Mouse (Mus musculus): ENCODE results near the gene Hpse2.

- TF ChIP-seq POLR2A (IDR thresholded peaks at IDR 0.05; ENCODE audit: insufficient read length, low read depth), result no peak
- TF ChIP-seq TCF12 (IDR thresholded peaks at IDR 0.05; ENCODE audit: insufficient read depth, poor library complexity, severe bottlenecking), result no peak
- no peak for TF ChIP-seq TCF3 (IDR thresholded peaks at IDR 0.05; ENCODE audit: insufficient read length, low read depth)
- TF ChIP-seq MYOG (IDR thresholded peaks at IDR 0.05; ENCODE audit: control insufficient read depth in 1 of 3, insufficient read depth in 1 of 3, insufficient read length in 2 of 3, low read depth in 2 of 3), result no peak
- no peak for TF ChIP-seq USF1 (IDR thresholded peaks at IDR 0.05; ENCODE audit: low read depth)
- TF ChIP-seq POLR2AphosphoS2 (IDR thresholded peaks at IDR 0.05; ENCODE audit: insufficient read length, low read depth), result no peak
- no peak for TF ChIP-seq MAX (IDR thresholded peaks at IDR 0.05; ENCODE audit: low read depth)
- no peak for TF ChIP-seq E2F4 (IDR thresholded peaks at IDR 0.05; ENCODE audit: insufficient read depth)
- TF ChIP-seq CEBPB (IDR thresholded peaks at IDR 0.05; ENCODE audit: insufficient read depth, poor library complexity, severe bottlenecking), result no peak
- TF ChIP-seq MYOD1 (IDR thresholded peaks at IDR 0.05; ENCODE audit: control insufficient read depth in 1 of 3, insufficient read length in 2 of 3, low read depth in 2 of 3), result no peak
Measured at GRCm38 (mm10) chr19:42904240-42904639, 483.9 kb downstream of the Hpse2 start.
